38 mouse cellular contexts compared by ENCODE assay signal in genomic region chr3:29027726-29028125, GRCm38 (mm10). TPM values are rescaled to one million over a fixed set of nuclear protein-coding genes. Genes with fewer than 3 reads are reported as not detected.
"Had no signal": no experiment of that assay in that cellular context is flagged by ENCODE, and none has a peak within 500 bp of the region (broad histone marks: within the 10 kb centered on the region; RNA-seq: fewer than 3 reads in every experiment).

No protein-coding gene starts in this region.

- H3K4me1 ChIP-seq: heart, embryonic 10.5 days; heart, embryonic 12.5 days; heart, embryonic 13.5 days; heart, embryonic 15.5 days; hindbrain, embryonic 12.5 days; hindbrain, embryonic 15.5 days; intestine, embryonic 15.5 days; kidney, embryonic 15.5 days had no signal

- H3K27ac ChIP-seq: heart, embryonic 10.5 days; heart, embryonic 13.5 days; heart, embryonic 15.5 days; hindbrain, embryonic 10.5 days; hindbrain, embryonic 12.5 days; hindbrain, embryonic 13.5 days; hindbrain, embryonic 14.5 days; hindbrain, embryonic 15.5 days; hindbrain, postnatal 0 days; intestine, embryonic 15.5 days; kidney, embryonic 15.5 days; kidney, postnatal 0 days; layer of hippocampus, adult 2 months had no signal

- H3K4me2 ChIP-seq: heart, embryonic 11.5 days; heart, embryonic 12.5 days; heart, embryonic 13.5 days; heart, embryonic 15.5 days; hindbrain, embryonic 12.5 days; hindbrain, embryonic 13.5 days; hindbrain, embryonic 14.5 days; hindbrain, embryonic 15.5 days; intestine, embryonic 15.5 days; kidney, embryonic 15.5 days had no signal

- H3K36me3 ChIP-seq: heart, embryonic 10.5 days; heart, embryonic 12.5 days; heart, embryonic 13.5 days; heart, embryonic 15.5 days; hindbrain, embryonic 10.5 days; hindbrain, embryonic 12.5 days; hindbrain, embryonic 13.5 days; hindbrain, embryonic 15.5 days; intestine, embryonic 15.5 days; kidney, embryonic 15.5 days had no signal

- H3K9me3 ChIP-seq: heart, embryonic 10.5 days; heart, embryonic 12.5 days; heart, embryonic 13.5 days; heart, embryonic 15.5 days; hindbrain, embryonic 10.5 days; hindbrain, embryonic 12.5 days; hindbrain, embryonic 13.5 days; hindbrain, embryonic 15.5 days; intestine, embryonic 15.5 days; kidney, embryonic 15.5 days had no signal

- DNase-seq: heart, postnatal 10 days; heart, postnatal 14 days; heart, postnatal 36 days; heart, postnatal 4 days; kidney, adult 11 months; kidney, adult 18-20 months; kidney, adult 2 months; kidney, adult 8-10 months; kidney, adult 9 months; kidney, postnatal 10 days; kidney, postnatal 14 days; kidney, postnatal 25 days; kidney, postnatal 36 days; kidney, postnatal 4 days; layer of hippocampus, adult 9-11 months; layer of hippocampus, postnatal 36 days had no signal

- H3K9ac ChIP-seq: heart, embryonic 12.5 days; heart, embryonic 13.5 days; heart, embryonic 15.5 days; hindbrain, embryonic 12.5 days; hindbrain, embryonic 13.5 days; hindbrain, embryonic 14.5 days; hindbrain, embryonic 15.5 days; intestine, embryonic 15.5 days; kidney, embryonic 15.5 days had no signal

- H3K27me3 ChIP-seq: heart, embryonic 12.5 days; heart, embryonic 13.5 days; heart, embryonic 15.5 days; hindbrain, embryonic 12.5 days; hindbrain, embryonic 15.5 days; intestine, embryonic 15.5 days; kidney, embryonic 15.5 days had no signal

- ATAC-seq: hindbrain, embryonic 16.5 days; hindbrain, postnatal 0 days; inflammation-experienced regulatory T-cells, adult 6 months; intestine, embryonic 15.5 days; intestine, embryonic 16.5 days; intestine, postnatal 0 days had no signal

- H3K4me3 ChIP-seq: heart, embryonic 10.5 days; heart, embryonic 12.5 days; heart, embryonic 13.5 days; heart, embryonic 15.5 days; hindbrain, embryonic 10.5 days; hindbrain, embryonic 12.5 days; hindbrain, embryonic 13.5 days; hindbrain, embryonic 15.5 days; intestine, embryonic 15.5 days; kidney, embryonic 15.5 days; layer of hippocampus, adult 2 months had no signal

RNA-seq across cellular contexts. Expression of gene Egfem1, which starts 54.1 kb away (rescaled TPM):
- total RNA-seq: heart, postnatal 14 days; heart, postnatal 25 days; heart, postnatal 36 days; hematopoietic stem cell, adult 5-6 weeks had no signal
- polyA plus RNA-seq: inflammation-experienced regulatory T-cells, adult 6 months; large intestine, adult 2 months had no signal
